Mouse (Mus musculus): ENCODE data around the gene Rom1. TPM values are rescaled to one million over a fixed set of nuclear protein-coding genes. Genes with fewer than 3 reads are reported as not detected.
A peak's percentile ranks its signal among the peaks of the same experiment; 100 is the strongest.
"Not testable (repeated sequence)": the region's sequence is repeated elsewhere in the genome, so short reads cannot be mapped to it uniquely, and the experiment has no call there.

Gene Rom1
- total RNA-seq, 2 experiments from 2014 or later: 3.5 to 4.0 TPM

DNA sequence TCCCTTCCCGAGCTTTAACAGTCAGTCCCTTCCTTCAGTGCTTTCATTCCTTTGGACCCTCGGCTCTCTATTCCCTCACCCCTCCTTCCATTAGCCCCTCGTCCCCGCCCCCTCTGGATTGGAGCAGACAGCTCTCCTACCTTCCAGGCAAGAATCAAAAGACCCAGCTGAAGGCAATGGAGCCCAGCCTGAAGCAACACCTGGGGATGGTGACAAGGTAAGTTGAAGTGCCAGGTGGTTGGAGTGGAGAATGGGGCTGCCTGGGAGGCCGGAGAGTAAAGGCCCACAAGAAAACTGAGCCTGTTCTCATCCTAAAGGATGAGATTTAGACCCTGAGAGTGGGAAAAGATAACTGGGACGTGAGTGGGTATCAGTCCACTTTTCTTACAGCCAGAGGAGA is 20.6 kb downstream of the Rom1 start:
- no peak for DNase-seq (ENCODE audit: low spot score in 2 of 2)
- intact Hi-C loops (cut with DNase I): no loop called here

DNA sequence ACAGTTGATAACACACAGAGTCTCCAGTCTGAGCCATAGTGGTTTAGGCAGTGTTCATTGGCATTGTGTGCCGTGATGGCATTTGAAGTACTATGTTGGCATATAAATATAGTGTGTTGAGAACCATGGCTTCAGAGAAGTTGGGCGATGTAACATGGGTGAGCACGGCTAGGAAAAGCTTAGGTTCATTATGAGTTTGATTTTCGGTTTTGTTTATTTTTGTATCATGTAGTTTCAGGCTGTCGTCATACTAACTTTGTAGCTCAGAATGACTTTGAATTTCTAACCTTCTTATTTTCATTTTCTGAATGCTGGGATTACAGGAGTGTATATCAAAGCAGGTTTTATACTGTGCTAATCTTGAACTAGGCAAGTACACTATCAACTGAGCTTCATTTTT is 25.7 kb downstream of the Rom1 start:
- DNase-seq (ENCODE audit: low spot score in 2 of 2): no peak
- intact Hi-C loops (cut with DNase I): no loop called here

DNA sequence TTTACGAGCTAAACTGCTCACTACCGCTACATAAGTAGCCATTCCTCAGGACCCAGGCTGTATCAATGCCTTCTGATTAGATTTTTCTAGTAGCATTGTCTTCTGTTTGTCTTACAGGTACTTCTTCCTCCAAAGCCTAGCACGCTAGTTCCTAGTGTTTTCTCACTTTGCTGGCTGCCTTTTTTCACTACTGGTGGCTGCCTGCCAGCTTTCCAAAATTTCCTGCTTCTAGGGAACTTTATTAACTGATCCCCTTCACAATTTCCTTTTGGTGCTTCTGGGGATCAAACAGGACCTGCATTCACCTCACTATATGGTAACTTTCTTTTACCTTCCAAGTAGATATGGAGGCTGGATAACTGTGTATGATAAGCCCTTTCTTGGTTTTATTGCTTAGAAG is 30.1 kb downstream of the Rom1 start:
- intact Hi-C loops (cut with DNase I): no loop called here
- DNase-seq (ENCODE audit: low spot score in 2 of 2): no peak

DNA sequence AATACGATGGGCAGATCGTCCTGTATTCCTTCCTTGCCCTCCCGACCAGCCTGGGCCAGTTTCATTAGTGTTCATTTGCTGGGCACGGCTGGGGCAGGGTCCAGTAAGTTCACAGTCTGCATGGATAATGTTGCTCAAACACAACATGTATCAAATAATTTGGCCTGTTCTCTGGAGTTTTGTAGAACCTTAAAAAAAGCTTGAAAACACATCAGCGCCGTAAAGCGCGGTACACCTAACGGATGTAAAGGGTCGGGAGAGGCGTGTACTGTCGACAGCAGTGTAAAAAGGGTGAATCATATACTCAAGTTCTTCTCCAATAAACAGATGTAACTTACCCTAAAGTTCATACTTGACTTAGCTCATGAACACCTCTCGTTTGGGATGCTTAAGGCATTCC is 30.6 kb downstream of the Rom1 start:
- DNase-seq (ENCODE audit: low spot score in 2 of 2): no peak
- intact Hi-C loops (cut with DNase I): no loop called here

DNA sequence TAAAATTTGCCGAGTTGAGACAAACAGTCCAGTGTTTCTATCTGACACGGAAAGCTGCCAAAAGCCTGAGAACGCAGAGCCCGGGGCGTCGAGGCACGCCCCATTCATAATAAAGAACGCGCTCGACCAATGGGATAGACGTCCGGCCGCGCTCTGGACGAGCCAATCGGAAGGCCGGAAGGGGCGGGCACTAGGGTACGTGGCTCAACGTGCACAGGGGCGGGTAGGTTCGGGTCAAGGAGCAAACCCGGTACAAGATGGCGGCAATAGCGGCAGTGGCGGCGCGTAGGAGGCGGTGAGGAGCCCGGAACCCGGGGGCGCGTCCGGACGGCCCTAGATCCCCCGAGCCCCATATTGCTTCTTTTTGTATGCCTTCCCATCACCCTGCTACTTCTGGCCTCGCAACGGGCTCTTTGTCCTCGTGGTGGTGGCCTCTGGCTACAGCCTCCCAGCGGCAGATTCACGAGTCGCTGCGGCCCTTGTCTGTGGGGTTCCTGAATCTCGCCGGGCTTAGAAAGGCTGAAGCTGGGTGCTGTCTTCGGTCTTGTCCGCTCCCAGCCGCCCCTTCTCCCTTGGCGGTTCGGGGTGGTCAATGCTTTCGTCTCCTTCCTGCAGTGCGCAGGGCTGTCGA is 31.2 kb downstream of the Rom1 start, which contains the start of gene Ganab:
Gene Ganab (plus strand): TSS at position 207 of the 631 bp plus-strand sequence.
- peak; percentile 96 to 97 for DNase-seq (ENCODE audit: low spot score in 2 of 2)
- intact Hi-C loops (cut with DNase I): no loop called here

DNA sequence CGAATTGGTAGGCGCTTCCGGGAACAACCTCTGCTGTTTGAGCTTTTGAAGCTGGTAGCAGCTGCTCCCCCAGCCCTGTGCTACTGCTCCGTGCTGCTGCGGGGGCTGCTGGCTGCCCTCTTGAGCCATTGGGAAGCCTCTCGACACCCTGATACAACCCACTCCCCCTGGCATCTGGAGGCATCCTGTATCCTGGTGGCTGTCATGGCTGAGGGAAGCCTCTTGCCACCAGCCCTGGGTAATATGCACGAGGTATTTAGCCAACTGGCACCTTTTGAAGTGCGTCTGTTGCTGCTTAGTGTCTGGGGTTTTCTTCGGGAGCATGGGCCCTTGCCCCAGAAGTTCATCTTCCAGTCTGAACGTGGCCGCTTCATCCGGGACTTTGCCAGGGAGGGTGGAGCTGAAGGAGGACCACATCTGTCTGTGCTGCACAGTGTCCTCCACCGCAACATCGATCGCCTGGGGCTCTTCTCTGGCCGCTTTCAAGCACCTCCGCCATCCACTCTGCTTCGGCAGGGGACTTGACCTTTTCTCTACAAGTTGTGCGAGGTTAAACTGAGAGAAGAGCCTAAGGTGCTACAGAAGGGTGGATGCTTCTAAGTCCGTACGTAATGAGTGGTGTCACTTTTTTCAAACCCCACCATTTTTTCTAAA is 31.8 kb downstream of the Rom1 start:
- DNase-seq (ENCODE audit: low spot score in 2 of 2): peak; percentile 19 to 25

DNA sequence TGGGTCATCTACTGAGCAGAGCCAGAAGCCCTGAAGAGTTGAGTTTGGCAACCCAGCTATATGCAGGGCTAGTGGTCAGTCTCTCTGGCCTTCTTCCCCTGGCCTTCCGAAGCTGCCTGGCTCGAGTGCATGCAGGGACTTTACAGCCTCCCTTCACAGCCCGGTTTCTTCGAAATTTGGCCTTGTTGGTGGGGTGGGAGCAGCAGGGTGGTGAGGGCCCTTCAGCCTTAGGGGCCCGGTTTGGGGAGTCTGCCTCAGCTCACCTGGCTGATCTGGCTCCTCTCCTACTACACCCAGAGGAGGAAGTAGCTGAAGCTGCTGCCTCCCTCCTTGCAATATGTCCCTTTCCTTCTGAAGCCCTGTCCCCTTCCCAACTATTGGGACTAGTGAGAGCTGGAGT is 32.9 kb downstream of the Rom1 start:
- DNase-seq (ENCODE audit: low spot score in 2 of 2); intact Hi-C loops (cut with DNase I): not testable (repeated sequence)

More for the DNA sequence above, 31.8 kb downstream of the Rom1 start:
- intact Hi-C loops (cut with DNase I): not testable (repeated sequence)

DNA sequence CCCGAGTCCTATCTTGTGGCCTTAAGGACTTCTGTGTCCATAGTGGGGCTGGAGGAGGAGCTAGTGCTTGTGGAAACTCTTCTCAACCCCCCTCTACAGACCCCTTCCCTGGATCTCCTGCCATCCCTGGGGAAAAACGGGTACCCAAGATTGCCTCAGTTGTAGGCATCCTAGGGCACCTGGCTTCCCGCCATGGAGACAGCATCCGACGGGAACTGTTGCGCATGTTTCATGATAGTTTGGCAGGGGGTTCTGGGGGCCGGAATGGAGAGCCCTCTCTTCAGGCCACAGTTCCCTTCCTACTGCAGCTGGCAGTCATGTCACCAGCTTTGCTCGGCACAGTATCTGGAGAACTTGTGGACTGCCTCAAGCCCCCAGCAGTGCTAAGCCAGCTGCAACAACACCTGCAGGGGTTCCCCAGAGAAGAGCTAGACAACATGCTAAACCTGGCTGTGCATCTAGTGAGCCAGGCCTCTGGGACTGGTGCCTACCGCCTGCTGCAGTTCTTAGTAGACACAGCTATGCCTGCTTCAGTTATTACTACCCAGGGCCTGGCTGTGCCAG is 33.7 kb downstream of the Rom1 start:
- intact Hi-C loops (cut with DNase I): no loop called here
- no peak for DNase-seq (ENCODE audit: low spot score in 2 of 2)

DNA sequence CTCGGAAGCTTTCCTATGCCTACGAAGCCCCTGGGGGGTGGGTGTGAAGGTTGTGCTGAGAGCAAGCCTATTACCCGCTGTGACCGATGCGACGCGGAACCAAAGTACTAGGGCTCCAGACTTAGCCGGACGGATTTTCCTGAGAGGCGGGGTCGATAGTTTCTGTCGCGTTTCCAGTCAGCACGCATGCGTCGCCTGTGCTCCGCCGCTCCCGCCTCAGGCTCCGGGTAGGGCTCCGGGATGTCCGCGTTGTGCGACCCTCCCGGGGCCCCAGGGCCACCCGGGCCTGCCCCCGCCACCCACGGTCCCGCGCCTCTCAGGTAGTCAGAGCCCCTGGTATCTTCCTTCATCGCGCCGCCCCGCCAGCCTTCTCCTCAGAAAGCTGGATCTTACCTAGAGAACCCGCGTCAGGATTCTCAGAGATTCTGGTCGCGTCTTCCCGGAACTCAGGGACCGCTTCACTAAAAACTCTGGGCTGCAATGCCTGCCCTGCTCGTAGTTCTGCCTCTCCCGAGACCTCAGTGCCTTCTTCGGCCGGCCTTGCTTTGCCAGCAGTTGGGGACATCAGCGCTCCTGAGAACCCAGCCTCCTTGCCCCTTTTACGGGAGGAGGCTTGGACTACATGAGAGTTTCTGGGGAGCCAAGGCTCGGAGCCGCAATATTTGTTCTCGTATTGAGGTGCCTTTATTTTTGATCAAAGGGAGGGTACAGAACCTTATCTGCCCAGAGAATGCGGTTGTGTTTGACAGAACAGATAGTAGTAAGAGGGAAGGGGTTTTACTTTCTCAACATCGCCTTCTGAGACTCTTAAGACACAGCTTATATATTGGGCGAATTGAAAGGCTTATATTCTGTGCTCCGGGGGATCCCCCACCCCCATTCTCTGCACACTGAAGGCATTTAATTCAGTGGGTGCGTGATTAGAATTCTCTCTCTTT is 36.1 kb downstream of the Rom1 start, which contains the start of gene Ints5:
Gene Ints5 (plus strand): TSS at position 177 of the 938 bp plus-strand sequence.
- intact Hi-C loops (cut with DNase I): no loop called here
- peak; percentile 74 to 87 for DNase-seq (ENCODE audit: low spot score in 2 of 2)

DNA sequence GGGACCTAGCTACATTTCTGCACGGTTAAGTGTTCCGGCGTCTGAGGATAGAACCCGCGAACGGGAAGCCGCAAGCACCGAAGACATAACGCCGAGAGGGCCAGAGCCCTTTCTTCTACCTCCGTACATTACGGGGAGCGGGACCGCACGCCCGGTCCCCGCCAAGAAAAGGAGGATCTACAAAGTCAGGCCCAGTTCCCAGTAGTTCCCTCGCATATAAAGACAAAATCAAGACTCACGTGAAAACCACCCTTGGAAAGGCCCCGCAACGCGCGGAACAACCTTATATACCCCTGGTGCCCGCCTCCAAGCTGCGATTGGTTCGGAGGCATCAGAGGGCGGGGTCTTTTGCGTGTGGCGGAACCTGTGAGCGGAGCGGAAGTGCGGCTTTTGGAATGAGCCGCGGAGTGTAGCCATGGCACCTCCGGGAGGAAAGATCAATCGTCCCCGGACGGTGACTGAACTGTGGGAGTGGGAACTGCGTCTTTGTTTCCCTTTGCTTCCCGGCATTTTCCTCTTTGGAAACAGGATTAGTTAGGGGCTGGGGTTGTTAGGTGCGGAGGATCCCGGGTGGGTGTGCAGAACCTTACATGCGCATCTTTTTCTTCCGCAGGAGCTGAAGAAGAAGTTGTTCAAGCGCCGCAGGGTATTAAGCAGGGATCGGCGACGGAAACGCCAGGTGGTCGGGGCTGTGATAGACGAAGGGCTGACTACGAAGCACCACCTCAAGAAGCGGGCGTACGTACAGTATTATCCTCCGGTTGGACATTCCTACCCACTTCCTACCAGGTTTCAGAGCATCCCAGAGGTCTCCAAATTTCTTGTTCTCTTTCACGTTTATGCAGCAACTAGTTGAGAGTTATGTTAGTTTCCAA is 40.4 kb downstream of the Rom1 start, which contains the start of the genes 1810009A15Rik and Gm49416:
Gene 1810009A15Rik (plus strand): TSS at position 343 of the 875 bp plus-strand sequence.
Gene Gm49416 (plus strand): TSS at position 416 of the 875 bp plus-strand sequence.
- peak; percentile 94 to 96 for DNase-seq (ENCODE audit: low spot score in 2 of 2)
- intact Hi-C loops (cut with DNase I): loop anchor here (5.0 kb wide), 1 partner anchor 36 kb away; the partner anchor contains the start of gene Lrrn4cl

DNA sequence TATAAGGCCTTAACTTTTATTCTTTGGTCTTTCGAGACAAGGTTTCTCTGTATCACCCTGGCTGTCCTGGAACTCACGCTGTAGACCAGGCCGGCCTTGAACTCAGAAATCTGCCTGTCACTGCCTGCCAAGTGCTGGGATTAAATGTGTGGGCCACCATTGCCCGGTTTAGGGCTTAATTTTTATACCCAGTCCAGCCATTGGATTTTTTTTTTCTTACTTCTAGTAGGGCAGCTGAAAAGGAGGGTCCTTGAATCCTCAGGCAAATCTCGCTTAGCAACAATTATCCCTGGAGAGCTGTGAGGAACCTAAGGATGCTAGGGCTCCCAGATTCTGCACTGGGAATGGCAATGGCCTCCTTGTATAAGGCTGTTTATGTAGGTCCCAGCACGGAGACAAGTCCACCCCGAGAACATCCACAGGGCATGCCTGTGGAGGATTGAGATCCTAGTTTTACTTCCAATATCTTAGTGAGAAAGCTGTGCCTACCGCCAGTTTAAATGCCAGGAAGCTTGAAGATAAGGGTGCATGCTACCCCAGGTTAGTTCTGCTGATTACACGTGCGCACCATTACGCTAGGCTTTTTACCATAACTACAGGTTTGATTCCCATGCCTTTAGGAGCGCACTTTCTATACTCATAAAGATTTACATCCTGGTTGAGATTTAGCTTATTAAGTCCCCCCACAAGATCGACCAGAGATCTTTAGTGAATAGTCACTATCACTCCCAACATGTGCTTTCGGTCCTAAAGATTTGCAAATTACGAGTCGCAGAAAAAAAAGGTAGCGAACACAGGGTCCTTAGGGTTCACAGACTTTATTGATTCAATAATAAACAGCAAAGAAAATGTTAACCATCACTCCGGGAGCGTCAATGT is 41.3 kb downstream of the Rom1 start:
- intact Hi-C loops (cut with DNase I): loop anchor here (5.0 kb wide), 1 partner anchor 36 kb away; the partner anchor contains the start of gene Lrrn4cl
- no peak for DNase-seq (ENCODE audit: low spot score in 2 of 2)

DNA sequence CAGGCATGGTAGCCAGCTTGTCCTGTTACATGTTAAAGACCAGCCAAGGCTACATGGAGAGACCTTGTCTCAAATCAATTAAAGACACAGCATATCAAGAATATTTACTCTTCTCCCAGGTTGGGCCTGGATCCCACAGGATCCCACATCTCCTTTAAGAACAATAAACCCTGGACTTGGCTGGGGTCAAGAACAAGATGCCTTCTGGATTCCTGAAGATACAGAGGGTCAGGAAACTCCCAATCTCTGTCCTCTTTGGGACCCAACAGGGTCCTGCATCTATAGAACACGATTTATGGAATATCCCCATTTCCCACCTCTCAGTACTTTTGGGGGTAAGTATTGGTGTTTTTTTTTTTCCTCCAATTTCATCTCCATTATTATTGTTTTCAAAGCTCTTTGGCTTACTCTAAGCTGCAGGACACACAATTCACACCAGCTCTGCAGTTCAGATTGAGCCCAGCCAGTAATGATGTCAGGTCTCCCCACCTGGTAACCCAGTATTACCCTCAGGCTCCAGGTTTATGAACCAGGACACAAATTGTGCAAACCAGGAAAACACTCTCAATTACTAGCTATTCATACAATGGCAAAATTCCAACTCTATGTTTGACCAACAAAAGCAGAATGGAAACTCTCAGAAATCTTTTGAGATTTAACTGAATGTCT is 42.1 kb downstream of the Rom1 start:
- intact Hi-C loops (cut with DNase I): loop anchor here (5.0 kb wide), 1 partner anchor 35 kb away; the partner anchor contains the start of gene Lrrn4cl
- no peak for DNase-seq (ENCODE audit: low spot score in 2 of 2)

DNA sequence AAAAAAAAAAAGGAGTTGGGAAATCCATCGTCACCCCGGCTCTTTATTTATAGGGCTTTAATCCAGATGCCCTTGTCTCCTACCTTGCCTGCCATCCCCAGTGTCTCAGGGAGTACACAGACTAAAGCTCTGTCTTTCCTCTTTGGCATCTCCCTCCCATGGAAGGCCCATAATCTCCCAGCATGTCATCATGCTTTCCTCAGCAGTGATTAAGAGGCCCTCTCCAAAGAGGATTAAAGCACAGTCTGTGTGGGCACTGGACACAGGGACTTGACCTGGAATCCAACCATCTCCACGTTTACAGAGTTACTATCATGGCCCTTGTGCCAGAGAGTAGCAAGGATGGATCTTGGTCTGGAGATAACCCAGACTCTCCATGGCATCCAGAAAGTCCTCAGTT is 45.5 kb downstream of the Rom1 start, which contains the start of the genes Lbhd1 and Gm49403:
Gene Lbhd1 (plus strand): TSS at position 117 of the 400 bp plus-strand sequence.
Gene Gm49403 (plus strand): TSS at position 315 of the 400 bp plus-strand sequence.
- no peak for DNase-seq (ENCODE audit: low spot score in 2 of 2)
- intact Hi-C loops (cut with DNase I): no loop called here

DNA sequence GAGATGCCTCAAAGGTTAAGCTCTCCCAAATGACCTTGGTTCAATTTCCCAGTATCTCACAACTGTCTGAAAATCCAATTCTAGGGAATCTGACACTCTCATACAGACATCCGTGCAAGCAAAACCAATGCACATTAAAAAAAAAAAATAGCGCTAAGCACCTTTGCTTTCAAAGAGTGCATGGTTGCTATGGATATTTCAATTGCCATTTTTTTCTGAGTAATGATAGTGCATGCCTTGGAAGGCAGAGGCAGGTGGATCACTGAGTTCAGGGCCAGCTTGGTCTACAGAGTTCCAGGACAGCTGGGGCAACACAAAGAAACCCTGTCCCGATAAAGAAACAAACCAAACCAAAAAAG is 48.1 kb downstream of the Rom1 start:
- no peak for DNase-seq (ENCODE audit: low spot score in 2 of 2)

DNA sequence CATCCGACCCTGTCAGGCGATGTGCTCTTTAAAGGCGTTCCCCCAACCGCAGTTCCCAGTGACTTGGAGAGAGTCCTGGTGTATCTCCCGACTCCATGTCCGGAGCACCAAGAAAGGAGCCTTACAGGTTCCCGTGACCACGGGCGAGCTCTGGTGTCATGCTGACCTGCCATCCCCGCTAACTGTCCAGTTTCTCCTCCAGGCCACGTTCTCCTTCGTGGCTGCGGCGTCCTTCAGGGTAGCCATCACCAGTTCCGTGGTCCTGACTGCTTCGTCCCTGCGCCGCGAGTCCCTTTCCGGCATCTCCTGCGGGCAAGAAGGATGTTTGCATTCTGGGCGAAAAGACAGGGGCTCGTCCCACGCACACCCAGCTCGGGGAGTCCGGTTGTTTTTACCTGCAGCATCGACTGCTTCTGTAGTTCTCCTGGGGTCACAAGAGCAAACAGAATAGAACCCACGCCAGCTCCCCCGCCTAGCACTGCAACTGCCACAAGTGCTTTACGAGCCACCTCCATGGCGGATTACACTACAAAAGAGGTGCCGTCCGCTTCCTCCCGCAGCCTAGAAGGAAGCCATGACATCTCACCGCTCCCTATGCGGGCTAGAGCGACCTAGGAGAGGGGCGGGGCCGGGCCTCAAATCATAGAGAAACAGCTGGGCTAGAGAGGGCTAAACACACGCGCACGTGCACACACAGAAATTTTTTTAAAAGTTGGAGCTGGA is 48.7 kb downstream of the Rom1 start, which contains the start of gene Uqcc3:
Gene Uqcc3 (minus strand): TSS at position 613 of the 723 bp plus-strand sequence.
- intact Hi-C loops (cut with DNase I): no loop called here
- DNase-seq (ENCODE audit: low spot score in 2 of 2): peak; percentile 87 to 91

More for the DNA sequence above, 48.1 kb downstream of the Rom1 start:
- intact Hi-C loops (cut with DNase I): no loop called here
